In genomic region chr6:142844061-142844460, GRCm38 (mm10) we compare ENCODE assay signal across 23 mouse cellular contexts. TPM values are rescaled to one million over a fixed set of nuclear protein-coding genes. Genes with fewer than 3 reads are reported as not detected.
"Had no signal": no experiment of that assay in that cellular context is flagged by ENCODE, and none has a peak within 500 bp of the region (broad histone marks: within the 10 kb centered on the region; RNA-seq: fewer than 3 reads in every experiment).

No protein-coding gene starts in this region.

- H3K4me2 ChIP-seq: liver, embryonic 15.5 days; lung, embryonic 14.5 days; midbrain, embryonic 13.5 days; midbrain, embryonic 15.5 days; neural tube, embryonic 13.5 days; neural tube, embryonic 15.5 days had no signal

- H3K36me3 ChIP-seq: liver, embryonic 15.5 days; midbrain, embryonic 10.5 days; midbrain, embryonic 15.5 days; neural tube, embryonic 15.5 days had no signal

- H3K9me3 ChIP-seq: liver, embryonic 15.5 days; midbrain, embryonic 10.5 days; midbrain, embryonic 13.5 days; midbrain, embryonic 15.5 days; neural tube, embryonic 13.5 days; neural tube, embryonic 15.5 days had no signal

- ATAC-seq: midbrain, embryonic 13.5 days; midbrain, embryonic 15.5 days had no signal

- H3K4me1 ChIP-seq: liver, embryonic 15.5 days; midbrain, embryonic 10.5 days; midbrain, embryonic 13.5 days; midbrain, embryonic 15.5 days; neural tube, embryonic 13.5 days; neural tube, embryonic 15.5 days had no signal

- H3K4me3 ChIP-seq: liver, embryonic 15.5 days; midbrain, embryonic 10.5 days; midbrain, embryonic 13.5 days; midbrain, embryonic 15.5 days; myocyte; neural tube, embryonic 13.5 days; neural tube, embryonic 15.5 days had no signal

- H3K27me3 ChIP-seq: liver, embryonic 15.5 days; midbrain, embryonic 13.5 days; midbrain, embryonic 15.5 days; neural tube, embryonic 13.5 days; neural tube, embryonic 15.5 days had no signal

- H3K27ac ChIP-seq: liver, embryonic 15.5 days; midbrain, embryonic 10.5 days; midbrain, embryonic 13.5 days; midbrain, embryonic 15.5 days; neural tube, embryonic 13.5 days; neural tube, embryonic 15.5 days had no signal

- DNase-seq: lung, adult 18-20 months; lung, embryonic 14.5 days; lung, postnatal 10 days; lung, postnatal 4 days; retina, postnatal 1 day; right cerebral cortex, adult 18-20 months; right cerebral cortex, postnatal 25 days; right cerebral cortex, postnatal 4 days; spleen, adult 18-20 months; thymus, adult 18-20 months; thymus, postnatal 14 days; thymus, postnatal 36 days had no signal

- H3K9ac ChIP-seq: liver, embryonic 15.5 days; lung, embryonic 14.5 days; midbrain, embryonic 13.5 days; midbrain, embryonic 15.5 days; neural tube, embryonic 13.5 days; neural tube, embryonic 15.5 days had no signal

RNA-seq across cellular contexts. Expression of gene Sult6b2, which starts 39.8 kb away (rescaled TPM):
- total RNA-seq: megakaryocyte, adult 5-6 weeks; megakaryocyte-erythroid progenitor cell, adult 5-6 weeks had no signal
- polyA plus RNA-seq: lung, embryonic 14.5 days; lung, embryonic 16.5 days; midbrain, embryonic 10.5 days; myocyte; stomach, embryonic 14.5 days had no signal
